Mouse (Mus musculus): ENCODE data around the gene Nfrkb. TPM values are rescaled to one million over a fixed set of nuclear protein-coding genes. Genes with fewer than 3 reads are reported as not detected.

Nfrkb gene
- polyA plus RNA-seq, 1 experiment from 2014 or later = 30.0 TPM

GRCm38 (mm10) chr9:31405217-31405616 is 19.2 kb downstream of the Nfrkb start:
- Histone ChIP-seq H3K9me3 (replicated peaks; ENCODE audit: control insufficient read depth, low read length) (no peaks in the 10 kb centered on the region), H3K36me3 (ENCODE audit: control insufficient read depth, insufficient read depth, low read length) (peaks cover 85% of the 10 kb centered on the region), H3K4me2 (ENCODE audit: low read length) (no peak overlapping the region), H3K9ac (ENCODE audit: low read length) (no peak overlapping the region), H3K4me1 (ENCODE audit: control insufficient read depth, insufficient read depth, low read length) (no peaks in the 10 kb centered on the region), H3K27ac (ENCODE audit: low read depth, low read length) (no peak overlapping the region), H3K27me3 (replicated peaks; ENCODE audit: control insufficient read depth, insufficient read depth, low read length) (no peaks in the 10 kb centered on the region), H3K4me3 (ENCODE audit: low read depth, low read length) (no peak overlapping the region)
- WGBS = 70% methylated on average over 6 of the region's 6 CpGs
- DNase-seq (ENCODE audit: low spot score) (peak; percentile 19), ATAC-seq (no peak)

GRCm38 (mm10) chr9:31412165-31412564 is 26.2 kb downstream of the Nfrkb start:
- DNase-seq (ENCODE audit: low spot score) (no peak), ATAC-seq (no peak)
- no peak overlapping the region for H3K4me2 ChIP-seq (ENCODE audit: low read length)
- H3K36me3 ChIP-seq (ENCODE audit: control insufficient read depth, insufficient read depth, low read length) = peaks cover 94% of the 10 kb centered on the region
- no peaks in the 10 kb centered on the region for H3K4me1 ChIP-seq (ENCODE audit: control insufficient read depth, insufficient read depth, low read length)
- H3K27me3 ChIP-seq (replicated peaks; ENCODE audit: control insufficient read depth, insufficient read depth, low read length) = no peaks in the 10 kb centered on the region
- H3K9me3 ChIP-seq (replicated peaks; ENCODE audit: control insufficient read depth, low read length) = no peaks in the 10 kb centered on the region
- WGBS = 97% methylated on average over 4 of the region's 4 CpGs
- no peak overlapping the region for H3K9ac ChIP-seq (ENCODE audit: low read length)
- no peak overlapping the region for H3K27ac ChIP-seq (ENCODE audit: low read depth, low read length)
- H3K4me3 ChIP-seq (ENCODE audit: low read depth, low read length) = no peak overlapping the region

- Histone ChIP-seq H3K4me1 (ENCODE audit: control insufficient read depth, insufficient read depth, low read length) (no peaks in the 10 kb centered on the region), H3K36me3 (ENCODE audit: control insufficient read depth, insufficient read depth, low read length) (peaks cover 85% of the 10 kb centered on the region), H3K27ac (ENCODE audit: low read depth, low read length) (no peak overlapping the region), H3K9ac (ENCODE audit: low read length) (no peak overlapping the region), H3K9me3 (replicated peaks; ENCODE audit: control insufficient read depth, low read length) (no peaks in the 10 kb centered on the region), H3K4me2 (ENCODE audit: low read length) (no peak overlapping the region), H3K4me3 (ENCODE audit: low read depth, low read length) (no peak overlapping the region), H3K27me3 (replicated peaks; ENCODE audit: control insufficient read depth, insufficient read depth, low read length) (no peaks in the 10 kb centered on the region)
- 67% methylated on average over 1 of the region's 1 CpGs for WGBS
- ATAC-seq (no peak), DNase-seq (ENCODE audit: low spot score) (no peak)
These were observed 32.8 kb downstream of the Nfrkb start for GRCm38 (mm10) chr9:31418821-31419220.

- WGBS = 92% methylated on average over 5 of the region's 5 CpGs
- ATAC-seq (no peak), DNase-seq (ENCODE audit: low spot score) (no peak)
- no peaks in the 10 kb centered on the region for H3K27me3 ChIP-seq (replicated peaks; ENCODE audit: control insufficient read depth, insufficient read depth, low read length)
- H3K4me3 ChIP-seq (ENCODE audit: low read depth, low read length) = no peak overlapping the region
- peaks cover 62% of the 10 kb centered on the region for H3K36me3 ChIP-seq (ENCODE audit: control insufficient read depth, insufficient read depth, low read length)
- no peak overlapping the region for H3K9ac ChIP-seq (ENCODE audit: low read length)
- H3K9me3 ChIP-seq (replicated peaks; ENCODE audit: control insufficient read depth, low read length) = no peaks in the 10 kb centered on the region
- H3K27ac ChIP-seq (ENCODE audit: low read depth, low read length) = no peak overlapping the region
- H3K4me1 ChIP-seq (ENCODE audit: control insufficient read depth, insufficient read depth, low read length) = no peaks in the 10 kb centered on the region
- H3K4me2 ChIP-seq (ENCODE audit: low read length) = no peak overlapping the region
These were observed 36.2 kb downstream of the Nfrkb start for GRCm38 (mm10) chr9:31422143-31422542.

- no peak overlapping the region for H3K27ac ChIP-seq (ENCODE audit: low read depth, low read length)
- DNase-seq (ENCODE audit: low spot score) (no peak), ATAC-seq (no peak)
- H3K4me1 ChIP-seq (ENCODE audit: control insufficient read depth, insufficient read depth, low read length) = no peaks in the 10 kb centered on the region
- no peak overlapping the region for H3K4me3 ChIP-seq (ENCODE audit: low read depth, low read length)
- H3K4me2 ChIP-seq (ENCODE audit: low read length) = no peak overlapping the region
- no peaks in the 10 kb centered on the region for H3K9me3 ChIP-seq (replicated peaks; ENCODE audit: control insufficient read depth, low read length)
- WGBS = 88% methylated on average over 7 of the region's 7 CpGs
- H3K27me3 ChIP-seq (replicated peaks; ENCODE audit: control insufficient read depth, insufficient read depth, low read length) = no peaks in the 10 kb centered on the region
- no peak overlapping the region for H3K9ac ChIP-seq (ENCODE audit: low read length)
- H3K36me3 ChIP-seq (ENCODE audit: control insufficient read depth, insufficient read depth, low read length) = peaks cover 8% of the 10 kb centered on the region; the same call in 1 of the 2 replicates
These were observed 43.0 kb downstream of the Nfrkb start for GRCm38 (mm10) chr9:31428971-31429370.

- Histone ChIP-seq H3K4me1 (ENCODE audit: control insufficient read depth, insufficient read depth, low read length) (no peaks in the 10 kb centered on the region), H3K4me3 (ENCODE audit: low read depth, low read length) (no peak overlapping the region), H3K9me3 (replicated peaks; ENCODE audit: control insufficient read depth, low read length) (no peaks in the 10 kb centered on the region), H3K27ac (ENCODE audit: low read depth, low read length) (no peak overlapping the region), H3K9ac (ENCODE audit: low read length) (no peak overlapping the region), H3K36me3 (ENCODE audit: control insufficient read depth, insufficient read depth, low read length) (no peaks in the 10 kb centered on the region), H3K4me2 (ENCODE audit: low read length) (no peak overlapping the region), H3K27me3 (replicated peaks; ENCODE audit: control insufficient read depth, insufficient read depth, low read length) (no peaks in the 10 kb centered on the region)
- 75% methylated on average over 9 of the region's 9 CpGs for WGBS
- DNase-seq (ENCODE audit: low spot score) = no peak
- ATAC-seq = no peak
These were observed 44.0 kb downstream of the Nfrkb start for GRCm38 (mm10) chr9:31430011-31430410.

GRCm38 (mm10) chr9:31431751-31432150 is 45.8 kb downstream of the Nfrkb start:
- Histone ChIP-seq H3K9me3 (replicated peaks; ENCODE audit: control insufficient read depth, low read length) (no peaks in the 10 kb centered on the region), H3K36me3 (ENCODE audit: control insufficient read depth, insufficient read depth, low read length) (no peaks in the 10 kb centered on the region), H3K9ac (ENCODE audit: low read length) (no peak overlapping the region), H3K4me3 (ENCODE audit: low read depth, low read length) (no peak overlapping the region), H3K4me2 (ENCODE audit: low read length) (no peak overlapping the region), H3K27ac (ENCODE audit: low read depth, low read length) (no peak overlapping the region), H3K4me1 (ENCODE audit: control insufficient read depth, insufficient read depth, low read length) (no peaks in the 10 kb centered on the region), H3K27me3 (replicated peaks; ENCODE audit: control insufficient read depth, insufficient read depth, low read length) (no peaks in the 10 kb centered on the region)
- WGBS = 87% methylated on average over 5 of the region's 5 CpGs
- DNase-seq (ENCODE audit: low spot score) (no peak), ATAC-seq (no peak)

- no peak overlapping the region for H3K4me2 ChIP-seq (ENCODE audit: low read length)
- no peaks in the 10 kb centered on the region for H3K36me3 ChIP-seq (ENCODE audit: control insufficient read depth, insufficient read depth, low read length)
- 86% methylated on average over 7 of the region's 7 CpGs for WGBS
- H3K27me3 ChIP-seq (replicated peaks; ENCODE audit: control insufficient read depth, insufficient read depth, low read length) = no peaks in the 10 kb centered on the region
- H3K9ac ChIP-seq (ENCODE audit: low read length) = no peak overlapping the region
- no peak overlapping the region for H3K4me3 ChIP-seq (ENCODE audit: low read depth, low read length)
- H3K27ac ChIP-seq (ENCODE audit: low read depth, low read length) = no peak overlapping the region
- H3K9me3 ChIP-seq (replicated peaks; ENCODE audit: control insufficient read depth, low read length) = no peaks in the 10 kb centered on the region
- DNase-seq (ENCODE audit: low spot score) = no peak
- no peaks in the 10 kb centered on the region for H3K4me1 ChIP-seq (ENCODE audit: control insufficient read depth, insufficient read depth, low read length)
- no peak for ATAC-seq
These were observed 46.5 kb downstream of the Nfrkb start for GRCm38 (mm10) chr9:31432336-31432975.

GRCm38 (mm10) chr9:31433431-31433830 is 47.4 kb downstream of the Nfrkb start:
- no peaks in the 10 kb centered on the region for H3K27me3 ChIP-seq (replicated peaks; ENCODE audit: control insufficient read depth, insufficient read depth, low read length)
- WGBS = 86% methylated on average over 3 of the region's 3 CpGs
- DNase-seq (ENCODE audit: low spot score) (no peak), ATAC-seq (no peak)
- H3K4me3 ChIP-seq (ENCODE audit: low read depth, low read length) = no peak overlapping the region
- H3K4me1 ChIP-seq (ENCODE audit: control insufficient read depth, insufficient read depth, low read length) = no peaks in the 10 kb centered on the region
- no peak overlapping the region for H3K4me2 ChIP-seq (ENCODE audit: low read length)
- no peaks in the 10 kb centered on the region for H3K36me3 ChIP-seq (ENCODE audit: control insufficient read depth, insufficient read depth, low read length)
- no peak overlapping the region for H3K27ac ChIP-seq (ENCODE audit: low read depth, low read length)
- no peaks in the 10 kb centered on the region for H3K9me3 ChIP-seq (replicated peaks; ENCODE audit: control insufficient read depth, low read length)
- no peak overlapping the region for H3K9ac ChIP-seq (ENCODE audit: low read length)

Data from forebrain, embryonic 14.5 days (tissue).